Mouse (Mus musculus) bone marrow macrophage, adult 2 months (primary cell): ENCODE data around the gene Sfswap. TPM values are rescaled to one million over a fixed set of nuclear protein-coding genes. Genes with fewer than 3 reads are reported as not detected.
A peak's percentile ranks its signal among the peaks of the same experiment; 100 is the strongest.
"Not testable (repeated sequence)": the region's sequence is repeated elsewhere in the genome, so short reads cannot be mapped to it uniquely, and the experiment has no call there.

Source experiments
- H3K27ac ChIP-seq: 2 replicates; pipeline ENCODE4 v1.5.1; 2012; ENCODE audit warnings: low read depth, low read length; ENCODE audit not compliant: insufficient read depth
- H3K4me1 ChIP-seq: 2 replicates; pipeline ENCODE4 v1.6.1; 2012; ENCODE audit warnings: low read length; ENCODE audit not compliant: control insufficient read depth, insufficient read depth
- H3K4me3 ChIP-seq: 2 replicates; pipeline ENCODE4 v1.5.1; 2012; ENCODE audit warnings: mild to moderate bottlenecking, low read length, moderate library complexity; ENCODE audit not compliant: insufficient read depth
- CTCF ChIP-seq: IDR thresholded peaks from 2 replicates; pipeline ENCODE4 v1.5.1; 2012; ENCODE audit warnings: low read depth, mild to moderate bottlenecking, low read length, moderate library complexity
- POLR2A ChIP-seq: IDR thresholded peaks from 2 replicates; pipeline ENCODE4 v1.6.1; 2012; ENCODE audit warnings: mild to moderate bottlenecking, low read depth, low read length, borderline replicate concordance
- polyA plus RNA-seq: library from polyadenylated mRNA; stranded (reverse); fragments of >200 nt; gene quantifications from 2 replicates; pipeline ENCODE4 v1.2.4, GENCODE M21; 2012; ENCODE audit not compliant: missing spikeins, insufficient read depth, insufficient read length

Gene Sfswap
- polyA plus RNA-seq, 1 experiment = 56.1 TPM

DNA sequence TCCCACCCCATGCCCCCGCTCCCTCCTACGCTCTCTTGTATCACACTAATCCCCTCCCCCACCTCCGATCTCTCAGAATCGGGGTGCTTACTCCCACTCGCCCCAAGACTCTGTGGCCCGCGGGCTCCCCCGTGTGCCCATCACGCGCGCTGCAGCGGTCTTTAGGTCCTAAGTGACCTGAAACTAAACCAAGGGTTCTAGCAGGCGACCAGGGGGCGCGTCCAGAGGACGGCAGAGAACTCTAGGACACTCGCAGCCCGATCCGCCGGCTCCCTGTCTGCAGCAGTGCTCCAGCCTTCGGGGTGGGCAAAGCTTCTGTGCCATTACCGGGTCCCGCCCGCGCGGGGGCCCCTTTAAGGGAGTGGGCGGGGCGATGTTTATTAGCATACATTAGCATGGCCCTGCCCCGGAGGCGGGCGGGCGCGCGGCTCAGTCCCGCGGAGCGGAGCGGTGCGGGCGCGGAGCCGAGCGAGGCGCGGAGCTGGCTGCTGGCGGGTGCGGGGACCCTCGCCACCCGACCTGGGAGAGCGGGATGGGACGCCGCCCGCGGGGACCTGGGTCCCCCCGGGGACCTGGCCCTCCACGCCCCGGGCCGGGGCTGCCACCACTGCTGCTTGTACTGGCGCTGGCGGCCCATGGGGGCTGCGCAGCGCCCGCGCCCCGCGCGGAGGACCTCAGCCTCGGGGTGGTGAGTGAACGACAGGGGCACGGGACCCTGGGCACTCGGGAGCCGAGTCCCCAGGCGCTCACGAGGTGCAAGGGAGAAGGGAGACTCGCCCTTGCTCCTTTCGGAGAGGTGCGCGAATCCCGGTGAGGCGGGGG lies 83.0 kb downstream of the Sfswap start, which contains the start of gene Mmp17:
Mmp17 (plus strand) TSS at position 409 of the 822 bp plus-strand sequence.
- peak; percentile 84 for TF ChIP-seq CTCF
- TF ChIP-seq POLR2A = no peak
- Histone ChIP-seq H3K4me3 (peak within 1 kb of the TSS; percentile 87), H3K4me1 (peaks cover 2% of the 10 kb centered on the region; the same call in 1 of the 2 replicates), H3K27ac (no peak within 1 kb of the TSS)

GRCm38 (mm10) chr5:129584583-129585541 lies 83.8 kb downstream of the Sfswap start:
- no peak overlapping the region for H3K27ac ChIP-seq
- H3K4me3 ChIP-seq = peak overlapping the region; percentile 87
- TF ChIP-seq POLR2A (no peak), CTCF (no peak)
- H3K4me1 ChIP-seq = peaks cover 2% of the 10 kb centered on the region; the same call in 1 of the 2 replicates

DNA sequence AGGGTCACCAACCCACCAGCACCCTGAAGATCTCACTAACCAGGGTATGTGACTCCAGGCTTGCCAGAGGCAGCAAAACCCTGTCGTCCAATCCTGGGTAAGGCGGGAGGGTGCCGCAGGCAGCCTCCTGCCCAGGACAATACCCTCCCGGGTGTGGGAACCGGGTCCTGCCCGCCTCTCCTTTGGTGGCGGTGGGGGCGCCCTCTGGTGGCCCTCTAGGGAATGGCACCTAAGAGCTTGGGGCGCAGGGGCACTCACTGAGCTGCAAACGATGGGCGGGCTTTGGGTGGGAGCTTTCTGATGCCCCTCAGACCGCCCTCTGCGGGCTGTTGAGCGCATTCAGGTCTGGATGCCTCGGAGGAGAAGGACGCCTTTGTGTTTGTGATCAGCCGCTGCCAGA lies 85.0 kb downstream of the Sfswap start:
- TF ChIP-seq CTCF (peak; percentile 80; the same call in 1 of the 2 replicates), POLR2A (no peak)
- H3K27ac ChIP-seq = no peak overlapping the region
- peak overlapping the region; percentile 28 for H3K4me3 ChIP-seq
- H3K4me1 ChIP-seq = peaks cover 2% of the 10 kb centered on the region; the same call in 1 of the 2 replicates

DNA sequence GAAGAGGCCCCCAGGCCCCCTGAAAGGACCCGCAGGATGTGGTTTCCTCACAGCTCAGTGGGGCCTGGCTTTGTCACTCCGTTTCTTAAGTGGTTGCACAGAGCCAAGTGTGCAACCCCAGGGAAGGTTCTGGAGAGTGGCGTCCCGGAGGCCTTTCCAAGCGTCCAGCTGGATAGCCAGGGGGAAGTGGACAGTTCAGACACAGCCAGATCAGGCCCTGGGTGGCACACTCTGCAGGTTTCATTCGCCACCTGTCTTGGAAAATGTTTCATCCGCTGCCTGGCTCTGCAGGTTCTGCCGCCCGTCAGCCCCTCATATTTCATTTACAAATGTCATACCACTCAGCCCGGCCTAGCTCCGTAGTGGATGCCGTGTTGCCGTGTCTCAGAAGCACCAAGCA lies 85.5 kb downstream of the Sfswap start:
- Histone ChIP-seq H3K4me3 (no peak overlapping the region), H3K27ac (no peak overlapping the region), H3K4me1 (peaks cover 2% of the 10 kb centered on the region; the same call in 1 of the 2 replicates)
- TF ChIP-seq CTCF = no peak
- TF ChIP-seq POLR2A = no peak

GRCm38 (mm10) chr5:129590915-129591314 lies 89.9 kb downstream of the Sfswap start:
- no peak overlapping the region for H3K27ac ChIP-seq
- H3K4me1 ChIP-seq = no peaks in the 10 kb centered on the region; the same call in 1 of the 2 replicates
- no peak overlapping the region for H3K4me3 ChIP-seq
- no peak for TF ChIP-seq CTCF
- TF ChIP-seq POLR2A = no peak

DNA sequence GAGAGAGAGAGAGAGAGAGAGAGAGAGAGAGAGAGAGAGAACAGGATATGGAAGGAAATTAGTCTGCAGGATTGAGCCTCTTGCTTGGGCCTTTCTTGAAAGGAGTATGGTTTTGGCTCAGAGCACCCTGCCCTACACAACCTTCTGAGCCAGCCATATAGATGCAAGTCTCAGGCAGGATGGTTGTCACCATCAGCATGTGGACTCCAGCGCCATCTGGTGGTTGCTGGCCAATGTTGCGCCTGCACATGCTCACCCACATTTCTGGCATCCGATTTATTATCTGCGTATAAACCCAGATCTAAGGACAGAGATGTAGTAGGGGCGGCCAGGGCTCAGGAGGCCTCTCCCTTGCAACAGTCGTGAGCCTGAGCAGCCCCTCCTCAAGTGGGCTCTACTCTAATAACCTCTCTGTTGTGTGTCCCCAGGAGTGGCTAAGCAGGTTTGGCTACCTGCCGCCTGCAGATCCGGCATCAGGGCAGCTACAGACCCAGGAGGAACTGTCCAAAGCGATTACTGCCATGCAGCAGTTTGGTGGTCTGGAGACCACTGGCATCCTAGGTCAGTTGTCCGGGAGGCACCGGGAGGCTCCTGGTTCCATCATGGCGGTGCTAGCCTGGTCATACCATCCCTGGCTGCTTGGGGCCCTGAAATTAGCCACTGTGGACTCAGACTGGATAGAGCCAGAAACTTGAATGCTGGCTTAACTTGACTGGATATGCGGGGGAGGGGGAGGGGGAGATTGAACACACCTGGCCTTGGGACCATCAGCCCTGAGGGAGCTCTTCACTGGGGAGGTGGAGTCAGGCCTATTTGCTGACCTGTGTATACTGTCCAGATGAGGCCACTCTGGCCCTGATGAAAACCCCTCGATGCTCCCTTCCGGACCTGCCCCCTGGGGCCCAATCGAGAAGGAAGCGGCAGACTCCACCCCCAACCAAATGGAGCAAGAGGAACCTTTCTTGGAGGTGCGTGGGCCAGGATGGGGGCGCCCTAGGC lies 93.4 kb downstream of the Sfswap start:
- TF ChIP-seq CTCF (peak; percentile 90), POLR2A (no peak)
- no peak overlapping the region for H3K4me3 ChIP-seq
- H3K27ac ChIP-seq = no peak overlapping the region
- H3K4me1 ChIP-seq = no peaks in the 10 kb centered on the region

GRCm38 (mm10) chr5:129602071-129602487 lies 101.1 kb downstream of the Sfswap start:
- Histone ChIP-seq H3K27ac (no peak overlapping the region), H3K4me3 (no peak overlapping the region), H3K4me1 (no peaks in the 10 kb centered on the region)
- TF ChIP-seq POLR2A (no peak), CTCF (no peak)

GRCm38 (mm10) chr5:129607476-129607875 lies 106.5 kb downstream of the Sfswap start:
- Histone ChIP-seq H3K4me3 (no peak overlapping the region), H3K27ac (no peak overlapping the region), H3K4me1 (no peaks in the 10 kb centered on the region)
- TF ChIP-seq CTCF (no peak), POLR2A (no peak)

DNA sequence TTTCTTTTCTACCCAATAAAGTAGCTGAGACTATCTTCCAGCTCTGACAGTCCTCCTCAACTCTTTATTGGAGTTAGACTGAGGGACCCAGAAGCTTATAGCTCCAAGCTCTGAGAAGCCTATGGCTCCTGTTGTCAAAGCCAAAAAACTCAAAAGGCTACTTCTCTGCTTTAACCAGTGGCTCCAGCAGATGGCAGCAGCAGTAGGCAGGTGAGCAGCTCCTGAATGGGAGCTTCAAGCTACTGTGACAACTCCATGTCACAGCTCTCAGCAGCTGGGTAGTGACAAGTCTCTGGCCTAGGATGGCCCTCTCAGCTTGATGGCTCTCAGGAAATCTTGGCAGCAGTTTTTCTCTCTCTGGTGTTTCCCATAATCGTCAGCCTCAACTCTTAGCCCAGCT lies 110.0 kb downstream of the Sfswap start:
- H3K4me3 ChIP-seq = no peak overlapping the region
- H3K4me1 ChIP-seq = no peaks in the 10 kb centered on the region
- TF ChIP-seq CTCF (peak; percentile 54; the same call in 1 of the 2 replicates), POLR2A (no peak)
- H3K27ac ChIP-seq = no peak overlapping the region

GRCm38 (mm10) chr5:129620600-129620999 lies 119.6 kb downstream of the Sfswap start:
- H3K4me3 ChIP-seq, H3K4me1 ChIP-seq, H3K27ac ChIP-seq: not testable (repeated sequence)
